Mouse (Mus musculus): ENCODE results near the gene Glt28d2. TPM values are rescaled to one million over a fixed set of nuclear protein-coding genes. Genes with fewer than 3 reads are reported as not detected.

The Glt28d2 gene
- total and polyA plus RNA-seq, 3 experiments, result 0.31 to 2.4 (median 2.0) TPM

DNA sequence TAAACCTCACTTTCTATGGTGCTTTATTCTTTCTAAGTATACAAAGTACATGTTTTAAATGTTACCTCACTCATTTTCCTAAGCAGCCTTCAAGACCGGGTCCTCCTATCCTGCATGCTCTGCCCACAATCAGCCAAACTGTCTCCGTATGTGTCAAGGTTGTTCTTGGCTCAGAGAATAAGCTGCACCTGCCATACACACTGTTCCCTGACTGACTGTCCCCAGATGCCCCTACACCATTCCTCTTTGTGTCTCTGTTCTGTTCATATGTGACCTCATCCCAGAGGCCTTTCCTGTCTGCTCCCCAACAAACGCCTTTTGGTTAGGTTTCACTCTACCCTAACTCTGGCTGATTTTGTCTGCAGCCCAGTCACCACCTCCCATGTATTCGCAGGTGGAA is 60.0 kb downstream of the Glt28d2 start:
- no peak for DNase-seq

DNA sequence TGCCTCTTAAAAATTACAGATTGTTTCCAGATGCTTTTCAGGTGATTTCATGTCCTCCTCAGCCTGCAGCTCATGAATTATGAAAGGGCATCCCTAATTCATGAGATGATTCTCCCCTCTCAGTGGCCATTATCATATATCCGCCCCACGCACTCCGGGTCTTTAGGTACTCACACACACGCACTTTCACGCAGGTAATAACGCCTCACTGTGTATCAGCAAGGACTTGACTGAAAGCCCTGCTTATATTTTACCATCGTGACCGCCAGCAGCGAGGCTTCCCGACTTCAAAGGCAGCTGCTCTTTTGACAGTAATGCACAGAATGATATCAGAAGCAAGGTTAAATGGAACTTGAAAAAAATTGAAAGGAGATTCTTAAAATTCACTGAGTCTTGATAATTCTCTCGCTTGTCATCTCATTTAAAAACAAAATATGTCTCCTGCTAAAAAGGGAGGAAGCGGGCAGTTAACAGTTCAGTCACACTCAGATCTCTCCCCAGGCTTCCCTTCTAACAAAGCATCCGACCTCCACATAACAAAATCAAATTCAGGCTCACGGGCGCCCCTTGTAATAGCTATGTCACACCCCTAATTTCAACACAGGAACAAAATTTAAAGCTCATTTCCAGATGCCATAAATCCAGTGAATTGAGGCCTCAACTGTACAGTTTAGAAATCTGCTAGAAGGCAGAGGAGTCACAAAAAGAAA is 66.3 kb downstream of the Glt28d2 start:
- no peak for DNase-seq

Other genes with a start within 250 kb of the Glt28d2 start
- gene Fam160a1, start 70.2 kb downstream of the Glt28d2 start, total RNA-seq (2021), result 1 to 10 TPM; 8.9 to 9.3 TPM
- gene Fam160a1, start 70.2 kb downstream of the Glt28d2 start, polyA plus RNA-seq (2012; rRNA removed), result 4.5 TPM in 2 replicates
- 1 to 10 TPM; 7.4 TPM for gene Gm37240, start within 50 bp of the Glt28d2 start, total RNA-seq (2021)
- 12.2 and 21.5 TPM in 2 replicates for gene Gm37240, start within 50 bp of the Glt28d2 start, polyA plus RNA-seq (2012; rRNA removed)
- 10 to 100 TPM; 14.5 to 26.8 TPM for gene Sh3d19, start 83.6 kb upstream of the Glt28d2 start, total RNA-seq (2021)
- 19.1 and 20.4 TPM in 2 replicates for gene Sh3d19, start 83.6 kb upstream of the Glt28d2 start, polyA plus RNA-seq (2012; rRNA removed)
- gene Prss48, start 115.0 kb upstream of the Glt28d2 start, total RNA-seq (2021), result not detected
- not detected in 2 replicates for gene Prss48, start 115.0 kb upstream of the Glt28d2 start, polyA plus RNA-seq (2012; rRNA removed)